Mouse (Mus musculus): ENCODE data around the gene Col24a1. TPM values are rescaled to one million over a fixed set of nuclear protein-coding genes. Genes with fewer than 3 reads are reported as not detected.

The Col24a1 gene
- polyA plus RNA-seq, 1 experiment from 2014 or later, result 0.33 TPM

GRCm38 (mm10) chr3:145478446-145478845 lies 186.2 kb downstream of the Col24a1 start:
- Histone ChIP-seq H3K27me3 (ENCODE audit: insufficient read depth, low read length) (no peaks in the 10 kb centered on the region), H3K36me3 (replicated peaks; ENCODE audit: insufficient read depth, low read length) (no peaks in the 10 kb centered on the region), H3K27ac (ENCODE audit: low read depth) (no peak overlapping the region), H3K9me3 (ENCODE audit: low read length) (no peaks in the 10 kb centered on the region), H3K9ac (replicated peaks) (no peak overlapping the region), H3K4me3 (ENCODE audit: low read depth, low read length) (no peak overlapping the region), H3K4me2 (ENCODE audit: low read depth, low read length) (no peak overlapping the region), H3K4me1 (ENCODE audit: insufficient read depth) (no peaks in the 10 kb centered on the region)
- ATAC-seq (no peak), DNase-seq (no peak)
- whole genome bisulfite sequencing (ENCODE audit: insufficient replicate concordance), result 38% methylated on average over 5 of the region's 5 CpGs
- TF ChIP-seq CTCF (IDR thresholded peaks at IDR 0.05; ENCODE audit: low read depth) (no peak), EP300 (IDR thresholded peaks at IDR 0.05; ENCODE audit: low read depth) (no peak)

DNA sequence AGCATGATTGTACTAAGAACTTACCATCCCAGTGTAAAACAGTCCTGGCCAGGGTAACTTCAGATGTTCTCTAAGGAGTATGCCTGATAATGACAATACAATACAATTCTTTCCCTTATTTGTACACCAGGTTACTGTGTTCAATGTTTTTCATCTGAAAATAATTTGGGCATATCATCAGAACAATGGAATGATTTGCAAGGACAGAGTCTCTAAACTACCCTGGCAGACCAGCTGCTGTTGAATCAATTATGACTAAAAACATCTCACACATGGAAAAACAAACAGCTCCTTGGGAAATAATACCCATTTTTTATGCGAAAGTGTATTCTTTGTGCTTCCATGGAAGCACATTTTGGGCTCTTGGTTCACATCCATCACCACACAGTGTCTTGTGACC lies 198.0 kb downstream of the Col24a1 start:
- Histone ChIP-seq H3K27ac (ENCODE audit: low read depth) (no peak overlapping the region), H3K4me1 (ENCODE audit: insufficient read depth) (no peaks in the 10 kb centered on the region), H3K9ac (replicated peaks) (no peak overlapping the region), H3K4me2 (ENCODE audit: low read depth, low read length) (no peak overlapping the region), H3K27me3 (ENCODE audit: insufficient read depth, low read length) (no peaks in the 10 kb centered on the region), H3K4me3 (ENCODE audit: low read depth, low read length) (no peak overlapping the region), H3K9me3 (ENCODE audit: low read length) (no peaks in the 10 kb centered on the region), H3K36me3 (replicated peaks; ENCODE audit: insufficient read depth, low read length) (no peaks in the 10 kb centered on the region)
- DNase-seq, result no peak
- ATAC-seq, result no peak
- TF ChIP-seq EP300 (IDR thresholded peaks at IDR 0.05; ENCODE audit: low read depth) (no peak), CTCF (IDR thresholded peaks at IDR 0.05; ENCODE audit: low read depth) (no peak)
- WGBS (ENCODE audit: insufficient replicate concordance), result 88% methylated on average over 1 of the region's 1 CpGs

DNA sequence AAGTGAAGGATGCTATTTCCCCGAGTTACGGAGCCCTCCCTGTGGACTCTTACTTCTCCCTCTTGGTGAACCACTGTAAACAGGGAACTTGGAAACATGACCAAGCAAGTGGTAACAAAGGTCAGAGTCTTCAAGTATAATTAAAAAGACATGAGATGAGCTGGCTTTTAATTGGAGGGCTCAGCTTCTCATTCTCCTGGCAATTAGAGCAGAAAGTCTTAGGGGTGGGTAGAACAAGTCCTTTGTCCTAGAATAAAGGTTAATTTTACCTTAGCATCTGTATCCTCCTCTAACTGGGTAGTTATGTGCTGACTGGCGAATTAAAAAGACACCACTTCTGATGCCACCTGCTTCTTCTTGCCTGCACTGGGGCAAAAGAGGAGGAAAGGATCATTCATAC lies 199.1 kb downstream of the Col24a1 start:
- no peak for TF ChIP-seq CTCF (IDR thresholded peaks at IDR 0.05; ENCODE audit: low read depth)
- Histone ChIP-seq H3K4me3 (ENCODE audit: low read depth, low read length) (no peak overlapping the region), H3K27me3 (ENCODE audit: insufficient read depth, low read length) (no peaks in the 10 kb centered on the region), H3K36me3 (replicated peaks; ENCODE audit: insufficient read depth, low read length) (no peaks in the 10 kb centered on the region), H3K4me2 (ENCODE audit: low read depth, low read length) (no peak overlapping the region), H3K9me3 (ENCODE audit: low read length) (no peaks in the 10 kb centered on the region), H3K4me1 (ENCODE audit: insufficient read depth) (no peaks in the 10 kb centered on the region), H3K27ac (ENCODE audit: low read depth) (no peak overlapping the region), H3K9ac (replicated peaks) (no peak overlapping the region)
- ATAC-seq (no peak), DNase-seq (no peak)
- whole genome bisulfite sequencing (ENCODE audit: insufficient replicate concordance), result 60% methylated on average over 3 of the region's 3 CpGs

DNA sequence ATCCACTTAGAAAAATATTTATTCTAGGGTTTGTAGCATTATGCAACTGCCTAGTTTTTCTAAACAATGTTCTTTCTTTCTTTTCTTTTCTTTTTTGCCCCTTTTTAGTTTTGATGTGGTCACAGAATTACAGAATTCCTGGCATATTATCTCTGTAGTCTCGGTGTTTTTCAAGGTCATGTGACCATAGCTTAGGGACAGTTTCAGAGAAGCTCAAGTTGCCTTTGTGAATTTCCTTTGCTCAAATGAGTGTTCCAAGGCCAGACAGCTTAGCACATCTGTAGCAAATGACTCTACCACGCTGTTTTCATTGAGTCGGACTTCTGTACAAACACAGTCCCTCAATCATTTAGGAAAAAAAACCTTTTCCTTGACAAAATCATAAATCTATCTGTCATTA lies 205.9 kb downstream of the Col24a1 start:
- TF ChIP-seq EP300 (IDR thresholded peaks at IDR 0.05; ENCODE audit: low read depth) (no peak), CTCF (IDR thresholded peaks at IDR 0.05; ENCODE audit: low read depth) (no peak)
- 70% methylated on average over 3 of the region's 3 CpGs for WGBS (ENCODE audit: insufficient replicate concordance)
- DNase-seq, result no peak
- Histone ChIP-seq H3K36me3 (replicated peaks; ENCODE audit: insufficient read depth, low read length) (no peaks in the 10 kb centered on the region), H3K4me1 (ENCODE audit: insufficient read depth) (no peaks in the 10 kb centered on the region), H3K4me2 (ENCODE audit: low read depth, low read length) (no peak overlapping the region), H3K27ac (ENCODE audit: low read depth) (no peak overlapping the region), H3K4me3 (ENCODE audit: low read depth, low read length) (no peak overlapping the region), H3K9me3 (ENCODE audit: low read length) (no peaks in the 10 kb centered on the region), H3K27me3 (ENCODE audit: insufficient read depth, low read length) (no peaks in the 10 kb centered on the region), H3K9ac (replicated peaks) (no peak overlapping the region)
- no peak for ATAC-seq

- H3K4me3 ChIP-seq (ENCODE audit: low read depth, low read length), result no peak overlapping the region
- no peak for ATAC-seq
- H3K9ac ChIP-seq (replicated peaks), result no peak overlapping the region
- DNase-seq, result no peak
- no peak overlapping the region for H3K27ac ChIP-seq (ENCODE audit: low read depth)
- TF ChIP-seq CTCF (IDR thresholded peaks at IDR 0.05; ENCODE audit: low read depth), result no peak
- H3K4me1 ChIP-seq (ENCODE audit: insufficient read depth), result no peaks in the 10 kb centered on the region
- H3K27me3 ChIP-seq (ENCODE audit: insufficient read depth, low read length), result no peaks in the 10 kb centered on the region
- WGBS (ENCODE audit: insufficient replicate concordance), result 72% methylated on average over 6 of the region's 6 CpGs
- no peaks in the 10 kb centered on the region for H3K36me3 ChIP-seq (replicated peaks; ENCODE audit: insufficient read depth, low read length)
- H3K9me3 ChIP-seq (ENCODE audit: low read length), result no peaks in the 10 kb centered on the region
- no peak overlapping the region for H3K4me2 ChIP-seq (ENCODE audit: low read depth, low read length)
These were observed 206.6 kb downstream of the Col24a1 start for GRCm38 (mm10) chr3:145498893-145499292.

DNA sequence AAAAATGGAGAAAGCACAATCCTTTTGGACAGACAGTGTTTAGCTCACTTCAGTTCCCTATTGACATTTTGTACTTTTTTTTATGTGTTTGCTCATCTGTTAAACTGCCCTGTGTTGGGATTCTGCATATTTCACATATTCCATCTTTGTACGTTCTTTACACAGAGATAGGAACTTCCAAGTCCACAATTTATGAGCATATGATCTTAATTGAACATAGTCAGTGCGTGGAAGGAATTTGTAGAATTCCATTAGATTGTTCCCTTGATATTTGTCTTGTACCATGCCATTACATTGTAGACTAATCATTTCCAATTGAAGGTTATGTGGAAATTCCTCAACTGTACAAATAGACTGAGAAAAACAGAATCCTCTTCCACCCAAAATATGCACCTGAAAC lies 212.6 kb downstream of the Col24a1 start:
- no peak for TF ChIP-seq EP300 (IDR thresholded peaks at IDR 0.05; ENCODE audit: low read depth)
- Histone ChIP-seq H3K4me2 (ENCODE audit: low read depth, low read length) (no peak overlapping the region), H3K4me3 (ENCODE audit: low read depth, low read length) (no peak overlapping the region), H3K9ac (replicated peaks) (no peak overlapping the region), H3K27ac (ENCODE audit: low read depth) (no peak overlapping the region), H3K9me3 (ENCODE audit: low read length) (no peaks in the 10 kb centered on the region), H3K4me1 (ENCODE audit: insufficient read depth) (no peaks in the 10 kb centered on the region), H3K36me3 (replicated peaks; ENCODE audit: insufficient read depth, low read length) (no peaks in the 10 kb centered on the region), H3K27me3 (ENCODE audit: insufficient read depth, low read length) (no peaks in the 10 kb centered on the region)
- ATAC-seq, result no peak
- WGBS (ENCODE audit: insufficient replicate concordance), result 66% methylated on average over 2 of the region's 2 CpGs
- no peak for DNase-seq

DNA sequence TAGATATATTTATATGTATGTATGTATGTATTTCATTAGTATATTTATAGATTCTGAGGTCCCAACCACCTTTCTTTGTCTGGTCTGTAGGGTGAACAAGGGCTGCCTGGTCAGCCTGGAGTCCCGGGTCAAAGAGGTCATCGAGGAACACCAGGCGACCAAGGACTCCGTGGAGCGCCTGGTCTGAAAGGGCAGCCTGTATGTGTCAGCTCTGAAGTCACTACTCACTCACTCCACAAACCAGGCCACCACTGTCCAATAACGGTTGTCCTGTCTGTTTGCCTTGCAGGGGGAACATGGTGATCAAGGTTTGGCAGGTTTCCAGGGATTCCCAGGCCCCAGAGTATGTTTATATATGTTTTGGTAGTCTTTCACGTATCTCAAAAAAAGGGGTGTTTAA lies 216.3 kb downstream of the Col24a1 start:
- TF ChIP-seq CTCF (IDR thresholded peaks at IDR 0.05; ENCODE audit: low read depth), result no peak
- TF ChIP-seq EP300 (IDR thresholded peaks at IDR 0.05; ENCODE audit: low read depth), result no peak
- H3K36me3 ChIP-seq (replicated peaks; ENCODE audit: insufficient read depth, low read length), result no peaks in the 10 kb centered on the region
- no peak overlapping the region for H3K27ac ChIP-seq (ENCODE audit: low read depth)
- no peaks in the 10 kb centered on the region for H3K27me3 ChIP-seq (ENCODE audit: insufficient read depth, low read length)
- peak; percentile 30 for DNase-seq
- H3K9ac ChIP-seq (replicated peaks), result no peak overlapping the region
- H3K9me3 ChIP-seq (ENCODE audit: low read length), result no peaks in the 10 kb centered on the region
- WGBS (ENCODE audit: insufficient replicate concordance), result 51% methylated on average over 7 of the region's 7 CpGs
- no peak overlapping the region for H3K4me3 ChIP-seq (ENCODE audit: low read depth, low read length)
- H3K4me1 ChIP-seq (ENCODE audit: insufficient read depth), result no peaks in the 10 kb centered on the region
- H3K4me2 ChIP-seq (ENCODE audit: low read depth, low read length), result no peak overlapping the region
- peak; percentile 80 for ATAC-seq
